Mouse (Mus musculus): ENCODE data around the gene Serpinb8.

Gene Serpinb8

GRCm38 (mm10) chr1:107657689-107658088 is 67.9 kb downstream of the Serpinb8 start:
- no peak for DNase-seq

Measured in thymus, adult 18-20 months (tissue).